Mouse (Mus musculus) embryonic facial prominence, embryonic 11.5 days (tissue): ENCODE results near the gene Olfr456. TPM values are rescaled to one million over a fixed set of nuclear protein-coding genes. Genes with fewer than 3 reads are reported as not detected.
A peak's percentile ranks its signal among the peaks of the same experiment; 100 is the strongest.
"Not testable (repeated sequence)": the region's sequence is repeated elsewhere in the genome, so short reads cannot be mapped to it uniquely, and the experiment has no call there.

Experiments
- ATAC-seq: fragments of 200-750 bp; cut with Nextera tagmentation; replicated peaks from 2 replicates; pipeline ENCODE4 v1.8.0; 2017; ENCODE audit warnings: low read depth; ENCODE audit not compliant: insufficient number of reproducible peaks, low FRiP score, low TSS enrichment
- DNase-seq: peaks from one replicate; pipeline ENCODE4 v3.0.0-alpha.2; 2015; ENCODE audit warnings: low spot score
- H3K27ac ChIP-seq: fragments of 300-500 bp; sonication (generic); replicated peaks from 2 replicates; pipeline ENCODE4 v1.5.1; 2014; ENCODE audit warnings: mild to moderate bottlenecking, low read depth, low read length, control low read depth
- H3K27me3 ChIP-seq: fragments of 300-500 bp; sonication (generic); 2 replicates; pipeline ENCODE4 v1.6.1; 2014; ENCODE audit warnings: mild to moderate bottlenecking, low read length, moderate library complexity, mixed read lengths; ENCODE audit not compliant: control insufficient read depth, insufficient read depth
- H3K36me3 ChIP-seq: fragments of 300-500 bp; sonication (generic); replicated peaks from 2 replicates; pipeline ENCODE4 v1.6.1; 2014; ENCODE audit warnings: low read depth, mild to moderate bottlenecking, low read length, moderate library complexity, mixed read lengths; ENCODE audit not compliant: control insufficient read depth, insufficient read depth
- H3K4me1 ChIP-seq: fragments of 300-500 bp; sonication (generic); 2 replicates; pipeline ENCODE4 v1.6.1; 2014; ENCODE audit warnings: low read length, mixed read lengths; ENCODE audit not compliant: control insufficient read depth, insufficient read depth
- H3K4me2 ChIP-seq: fragments of 300-500 bp; sonication (generic); 2 replicates; pipeline ENCODE4 v1.6.1; 2014; ENCODE audit warnings: low read depth, mild to moderate bottlenecking, control low read depth, low read length, moderate library complexity
- H3K4me3 ChIP-seq: fragments of 300-500 bp; sonication (generic); 2 replicates; pipeline ENCODE4 v1.5.1; 2014; ENCODE audit warnings: low read depth, low read length, control low read depth
- H3K9ac ChIP-seq: fragments of 300-500 bp; sonication (generic); replicated peaks from 2 replicates; pipeline ENCODE4 v1.6.1; 2014; ENCODE audit warnings: mild to moderate bottlenecking, control low read depth, low read length
- H3K9me3 ChIP-seq: fragments of 300-500 bp; sonication (generic); replicated peaks from 2 replicates; pipeline ENCODE4 v1.6.1; 2016; ENCODE audit warnings: mild to moderate bottlenecking, low read length, inconsistent platforms, mixed read lengths; ENCODE audit not compliant: control insufficient read depth
- WGBS: fragments of 180-500 bp; shearing (Covaris S2); extraction: QIAGEN DNeasy Blood & Tissue Kit; methylation state at CpG from one replicate; pipeline ENCODE4 v1.1.7; 2014; 5-methylcytosine and 5-hydroxymethylcytosine counted together
- polyA plus RNA-seq: library from polyadenylated mRNA; unstranded; fragments of >200 nt; fragmentation: Nextera tagmentation; extraction: Ambion mirVana; gene quantifications from 2 replicates; pipeline ENCODE4 v1.2.1, GENCODE M21; 2014

Gene Olfr456
- polyA plus RNA-seq: not detected in 2 replicates

DNA sequence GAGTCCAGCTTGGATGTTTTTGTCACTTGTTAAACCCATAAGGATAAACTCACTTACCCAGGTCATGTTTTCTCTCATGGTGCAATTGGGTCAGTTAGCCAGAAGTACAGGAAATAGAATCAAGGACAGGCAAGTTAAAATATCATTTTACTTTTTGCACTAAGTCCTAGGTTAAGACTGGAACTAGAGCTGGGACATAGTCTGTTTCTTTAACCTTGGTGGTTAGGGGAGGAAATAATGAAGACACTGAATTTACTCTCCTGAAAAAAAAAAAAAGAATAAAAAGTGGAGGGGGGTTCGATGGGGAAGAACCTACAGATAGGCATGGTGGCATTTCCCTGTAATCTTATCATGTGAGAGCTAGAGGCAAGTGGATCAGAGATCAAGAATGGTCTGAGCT is at the start of gene Olfr456:
Olfr456 (minus strand) TSS at position 101 of the 400 bp plus-strand sequence.
- H3K9me3 ChIP-seq: no peaks in the 10 kb centered on the region
- WGBS: 81% methylated on average over 1 of the region's 1 CpGs
- H3K27me3 ChIP-seq: no peaks in the 10 kb centered on the region
- H3K27ac ChIP-seq: no peak within 1 kb of the TSS
- H3K9ac ChIP-seq: no peak within 1 kb of the TSS
- H3K4me1 ChIP-seq: no peaks in the 10 kb centered on the region
- no peak within 1 kb of the TSS for H3K4me2 ChIP-seq
- no peak for DNase-seq
- H3K36me3 ChIP-seq: no peaks in the 10 kb centered on the region
- ATAC-seq: no peak
- no peak within 1 kb of the TSS for H3K4me3 ChIP-seq

DNA sequence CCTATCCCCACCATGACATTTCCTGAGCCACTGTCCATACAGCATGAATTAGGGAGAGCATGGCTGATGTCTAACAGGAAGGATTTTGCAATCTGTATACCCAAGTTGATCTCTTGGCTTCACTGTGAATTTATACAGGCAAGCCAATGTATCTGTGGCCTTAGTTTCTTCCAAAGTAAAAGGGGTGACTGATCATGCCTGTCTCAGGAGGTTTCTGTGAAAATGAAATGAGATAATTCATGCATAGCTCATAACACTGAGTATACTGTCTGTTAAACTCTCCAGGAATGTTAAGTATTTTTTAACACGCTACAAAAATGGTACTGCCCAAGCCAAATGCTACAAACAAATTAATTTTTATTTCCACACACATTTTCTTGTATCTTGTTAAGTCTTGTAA is 26.4 kb upstream of the Olfr456 start:
- H3K36me3 ChIP-seq: no peaks in the 10 kb centered on the region
- H3K9ac ChIP-seq: no peak overlapping the region
- H3K4me1 ChIP-seq: no peaks in the 10 kb centered on the region
- ATAC-seq (no peak), DNase-seq (no peak)
- H3K27me3 ChIP-seq: no peaks in the 10 kb centered on the region
- H3K27ac ChIP-seq: no peak overlapping the region
- WGBS: 85% methylated on average over 1 of the region's 1 CpGs
- no peak overlapping the region for H3K4me2 ChIP-seq
- H3K9me3 ChIP-seq: no peaks in the 10 kb centered on the region
- H3K4me3 ChIP-seq: no peak overlapping the region

DNA sequence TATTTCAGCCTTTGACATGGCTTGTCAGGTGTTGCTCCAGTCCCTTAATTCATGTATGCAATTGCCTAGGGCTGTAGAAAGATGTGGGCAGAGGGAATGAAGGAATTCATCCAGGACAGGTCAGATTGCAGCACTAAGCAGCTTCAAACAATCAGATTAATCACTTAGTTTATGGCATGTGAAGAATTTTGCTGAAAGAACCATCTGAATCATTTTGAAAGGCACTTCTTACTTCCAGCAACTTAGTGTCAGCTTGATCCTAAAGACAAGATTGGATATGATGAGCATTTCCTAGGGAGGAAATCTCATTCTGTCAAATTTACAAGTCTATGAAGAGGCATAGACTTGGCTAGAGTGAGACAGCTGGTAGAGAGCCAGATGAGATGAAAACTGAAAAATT is 22.3 kb upstream of the Olfr456 start:
- no peaks in the 10 kb centered on the region for H3K36me3 ChIP-seq
- no peak overlapping the region for H3K4me3 ChIP-seq
- no peak overlapping the region for H3K27ac ChIP-seq
- H3K9me3 ChIP-seq: no peaks in the 10 kb centered on the region
- H3K4me1 ChIP-seq: no peaks in the 10 kb centered on the region
- ATAC-seq: no peak
- no peak overlapping the region for H3K9ac ChIP-seq
- DNase-seq: no peak
- H3K4me2 ChIP-seq: no peak overlapping the region
- no peaks in the 10 kb centered on the region for H3K27me3 ChIP-seq

DNA sequence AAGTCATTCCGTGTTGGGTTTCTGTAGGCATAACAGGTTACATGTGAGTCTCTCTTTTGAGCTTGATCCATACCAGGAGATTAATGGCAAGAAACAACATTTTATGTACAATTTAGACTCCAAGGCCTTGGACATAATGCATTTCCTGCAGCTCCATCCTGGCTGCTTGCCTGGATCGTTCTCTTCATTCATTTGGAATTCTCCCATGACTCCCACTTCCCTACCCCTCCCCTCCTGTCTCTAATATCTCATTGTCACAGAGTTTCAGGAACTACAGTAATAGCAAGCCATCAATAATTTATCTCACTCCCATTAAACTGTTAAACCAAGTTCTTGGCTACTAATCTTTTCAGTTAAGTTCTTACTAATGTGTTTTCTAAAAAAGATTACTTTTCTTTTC is 16.5 kb upstream of the Olfr456 start:
- H3K9me3 ChIP-seq: no peaks in the 10 kb centered on the region
- WGBS: 91% methylated on average over 2 of the region's 2 CpGs
- no peak for DNase-seq

DNA sequence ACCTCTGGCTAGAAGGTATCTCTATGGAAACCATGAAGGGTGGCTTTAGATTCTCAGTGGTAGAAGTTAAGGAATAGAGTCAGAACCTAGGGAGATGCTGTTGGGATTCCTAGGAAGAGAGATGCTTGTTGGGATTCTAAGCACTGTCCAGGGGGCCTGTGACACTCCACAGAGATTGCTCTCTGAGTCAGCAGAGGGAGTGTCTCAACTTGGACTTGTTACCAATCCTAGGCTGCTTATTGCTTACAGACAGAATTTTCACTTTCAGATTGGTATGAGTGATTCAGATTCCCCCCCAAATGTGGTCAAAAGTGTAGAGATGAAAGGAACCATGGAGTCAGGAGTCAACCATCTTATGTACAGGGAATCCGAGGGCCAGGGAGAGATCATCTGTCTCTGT is 2.7 kb upstream of the Olfr456 start:
- H3K27ac ChIP-seq: no peak overlapping the region
- H3K4me3 ChIP-seq: no peak overlapping the region
- ATAC-seq: no peak
- H3K9me3 ChIP-seq: no peaks in the 10 kb centered on the region
- 76% methylated on average over 1 of the region's 1 CpGs for WGBS
- no peak overlapping the region for H3K4me2 ChIP-seq
- no peaks in the 10 kb centered on the region for H3K36me3 ChIP-seq
- DNase-seq: no peak
- H3K27me3 ChIP-seq: no peaks in the 10 kb centered on the region
- no peak overlapping the region for H3K9ac ChIP-seq
- no peaks in the 10 kb centered on the region for H3K4me1 ChIP-seq

More for the DNA sequence above, 16.5 kb upstream of the Olfr456 start:
- H3K4me1 ChIP-seq: no peaks in the 10 kb centered on the region
- no peaks in the 10 kb centered on the region for H3K27me3 ChIP-seq
- H3K4me2 ChIP-seq: no peak overlapping the region
- H3K9ac ChIP-seq: no peak overlapping the region
- no peak overlapping the region for H3K4me3 ChIP-seq
- no peak overlapping the region for H3K27ac ChIP-seq
- no peaks in the 10 kb centered on the region for H3K36me3 ChIP-seq
- no peak for ATAC-seq

DNA sequence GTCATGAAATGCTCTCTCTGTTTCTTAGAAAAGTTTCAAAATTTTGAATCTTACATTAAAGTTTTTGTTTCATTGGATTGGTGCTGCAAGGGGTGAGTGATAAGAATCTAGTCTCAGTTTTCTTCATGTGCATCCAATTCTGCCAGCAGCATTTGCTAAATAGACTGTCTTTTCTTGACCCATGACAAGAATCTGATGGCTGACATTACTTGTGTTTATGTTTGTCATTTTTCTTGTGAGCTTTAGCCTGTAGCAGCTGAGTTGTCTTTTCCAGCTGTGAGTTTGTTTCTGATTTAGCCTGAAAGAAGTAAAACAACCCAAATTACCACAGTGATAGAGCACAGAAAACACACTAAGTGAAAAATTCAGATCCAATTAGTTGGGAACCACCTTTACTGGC is 2.4 kb downstream of the Olfr456 start:
- Histone ChIP-seq H3K9me3 (no peaks in the 10 kb centered on the region), H3K4me2 (no peak overlapping the region), H3K4me1 (no peaks in the 10 kb centered on the region), H3K27me3 (no peaks in the 10 kb centered on the region), H3K27ac (no peak overlapping the region), H3K36me3 (no peaks in the 10 kb centered on the region), H3K4me3 (no peak overlapping the region), H3K9ac (no peak overlapping the region)
- ATAC-seq: no peak
- DNase-seq: no peak

DNA sequence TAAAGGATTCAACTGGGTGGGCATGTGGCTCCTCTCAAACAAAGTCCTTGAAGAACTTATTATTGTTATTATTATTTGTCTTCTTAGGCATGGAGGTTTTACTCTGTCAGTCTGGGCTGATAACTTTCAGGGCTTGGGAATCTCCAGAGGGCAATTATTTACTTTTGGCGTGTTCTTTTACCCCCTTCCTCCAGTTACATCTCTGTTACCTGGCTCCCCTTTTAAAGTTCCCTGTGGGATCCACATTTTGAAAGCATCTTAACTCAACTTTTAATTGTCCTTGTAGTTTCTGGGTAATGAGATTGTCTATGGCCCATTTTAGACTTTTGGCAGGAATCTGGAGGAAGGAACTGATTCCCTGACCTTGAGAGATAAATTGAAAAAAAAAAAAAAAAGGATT is 10.8 kb downstream of the Olfr456 start, which contains the start of gene Olfr457:
Olfr457 (minus strand) TSS at position 101 of the 400 bp plus-strand sequence.
- no peaks in the 10 kb centered on the region for H3K36me3 ChIP-seq
- no peaks in the 10 kb centered on the region for H3K4me1 ChIP-seq
- H3K4me3 ChIP-seq: no peak within 1 kb of the TSS
- DNase-seq: no peak
- H3K9me3 ChIP-seq: no peaks in the 10 kb centered on the region
- no peak for ATAC-seq
- H3K27me3 ChIP-seq: no peaks in the 10 kb centered on the region
- no peak within 1 kb of the TSS for H3K9ac ChIP-seq
- no peak within 1 kb of the TSS for H3K27ac ChIP-seq
- H3K4me2 ChIP-seq: no peak within 1 kb of the TSS
- WGBS: 59% methylated on average over 1 of the region's 1 CpGs

DNA sequence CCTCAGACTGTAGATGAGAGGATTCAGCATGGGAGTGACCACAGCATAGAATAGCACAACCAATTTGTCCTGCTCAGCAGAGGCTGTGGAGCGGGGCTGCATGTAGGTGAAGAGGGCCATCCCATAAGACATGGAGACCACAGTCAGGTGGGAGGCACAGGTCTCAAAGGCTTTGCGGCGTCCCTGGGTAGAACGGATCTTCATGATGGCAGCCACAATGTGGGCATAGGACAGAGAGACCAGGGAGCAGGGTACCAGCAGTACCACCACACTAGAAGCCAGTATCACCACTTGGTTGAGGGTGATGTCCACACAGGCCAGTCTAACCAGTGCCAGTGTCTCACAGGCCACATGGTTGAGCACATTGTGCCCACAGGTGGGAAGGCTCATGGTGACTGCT is 15.7 kb downstream of the Olfr456 start:
- H3K9me3 ChIP-seq, H3K27me3 ChIP-seq, H3K4me1 ChIP-seq, H3K36me3 ChIP-seq, DNase-seq, H3K4me2 ChIP-seq, H3K9ac ChIP-seq, H3K4me3 ChIP-seq, H3K27ac ChIP-seq: not testable (repeated sequence)
- 96% methylated on average over 4 of the region's 4 CpGs for WGBS
- ATAC-seq: 0 out of 2 replicates have a peak, but pooled peaks have one; percentile 6
